Mouse (Mus musculus) liver, postnatal 0 days (tissue): ENCODE measurements around the gene Gm5141.

Experiments
- CTCF ChIP-seq: sonication (generic); IDR thresholded peaks from 2 replicates; pipeline ENCODE4 v1.5.1; 2016; ENCODE audit warnings: antibody characterized with exemption, low read depth
- EP300 ChIP-seq: IDR thresholded peaks from 2 replicates; pipeline ENCODE4 v1.6.1; 2016; ENCODE audit warnings: antibody characterized with exemption, low read depth, mild to moderate bottlenecking

GRCm38 (mm10) chr13:62733322-62733721 is 52.3 kb downstream of the Gm5141 start:
- TF ChIP-seq CTCF = no peak
- TF ChIP-seq EP300 = no peak
